Mouse (Mus musculus) heart, embryonic 14.5 days (tissue): ENCODE data around the gene Dusp3. TPM values are rescaled to one million over a fixed set of nuclear protein-coding genes. Genes with fewer than 3 reads are reported as not detected.
A peak's percentile ranks its signal among the peaks of the same experiment; 100 is the strongest.

Source experiments
- ATAC-seq: fragments of 200-750 bp; cut with Nextera tagmentation; 2 replicates; pipeline ENCODE4 v1.8.0; 2017; ENCODE audit warnings: low read depth, moderate TSS enrichment; ENCODE audit not compliant: insufficient number of reproducible peaks, insufficient read depth, low FRiP score
- H3K27ac ChIP-seq, 2 experiments: fragments of 200-500 bp in 1 of 2; fragments of 300-500 bp in 1 of 2; sonication (generic) in 1 of 2; replicated peaks in 1 of 2; 2 replicates each; pipeline ENCODE4 v1.5.1; 2012 to 2014; ENCODE audit warnings: low read depth in 2 of 2, low read length in 2 of 2, control low read depth in 1 of 2, mild to moderate bottlenecking in 1 of 2, mixed read lengths in 1 of 2; ENCODE audit not compliant: control insufficient read depth in 1 of 2, insufficient read depth in 1 of 2
- H3K27me3 ChIP-seq: fragments of 300-500 bp; sonication (generic); 2 replicates; pipeline ENCODE4 v1.6.1; 2014; ENCODE audit warnings: mild to moderate bottlenecking, low read length, control low read depth; ENCODE audit not compliant: control insufficient read depth, insufficient read depth
- H3K36me3 ChIP-seq: fragments of 300-500 bp; sonication (generic); 2 replicates; pipeline ENCODE4 v1.6.1; 2014; ENCODE audit warnings: mild to moderate bottlenecking, control low read depth, low read length, mixed read lengths; ENCODE audit not compliant: control insufficient read depth, insufficient read depth
- H3K4me1 ChIP-seq, 2 experiments: fragments of 200-500 bp in 1 of 2; fragments of 300-500 bp in 1 of 2; sonication (generic) in 1 of 2; 2 replicates each; pipeline ENCODE4 v1.6.1; 2012 to 2014; ENCODE audit warnings: low read length in 2 of 2, control low read depth in 1 of 2, mixed read lengths in 1 of 2; ENCODE audit not compliant: control insufficient read depth in 2 of 2, insufficient read depth in 2 of 2
- H3K4me2 ChIP-seq: fragments of 300-500 bp; sonication (generic); 2 replicates; pipeline ENCODE4 v1.6.1; 2014; ENCODE audit warnings: mild to moderate bottlenecking, low read length
- H3K4me3 ChIP-seq, 2 experiments: fragments of 200-500 bp in 1 of 2; fragments of 300-500 bp in 1 of 2; sonication (generic) in 1 of 2; 2 replicates each; pipeline ENCODE4 v1.5.1; 2012 to 2014; ENCODE audit warnings: low read length in 2 of 2, mild to moderate bottlenecking in 2 of 2, control low read depth in 1 of 2, low read depth in 1 of 2, moderate library complexity in 1 of 2; ENCODE audit not compliant: control insufficient read depth in 1 of 2, insufficient read depth in 1 of 2
- H3K9ac ChIP-seq: fragments of 300-500 bp; sonication (generic); 2 replicates; pipeline ENCODE4 v1.6.1; 2014; ENCODE audit warnings: mild to moderate bottlenecking, low read length
- H3K9me3 ChIP-seq: fragments of 300-500 bp; sonication (generic); 2 replicates; pipeline ENCODE4 v1.6.1; 2016; ENCODE audit warnings: low read length, control low read depth; ENCODE audit not compliant: control insufficient read depth
- WGBS: fragments of 180-500 bp; shearing (Covaris S2); extraction: QIAGEN DNeasy Blood & Tissue Kit; methylation state at CpG from one replicate; pipeline ENCODE4 v1.1.7; 2014; 5-methylcytosine and 5-hydroxymethylcytosine counted together
- polyA plus RNA-seq: library from polyadenylated mRNA; unstranded; fragments of >200 nt; fragmentation: Nextera tagmentation; extraction: Ambion mirVana; gene quantifications from 2 replicates; pipeline ENCODE4 v1.2.1, GENCODE M21; 2014

Dusp3 gene
- polyA plus RNA-seq, 1 experiment from 2014 or later: 58.9 TPM

DNA sequence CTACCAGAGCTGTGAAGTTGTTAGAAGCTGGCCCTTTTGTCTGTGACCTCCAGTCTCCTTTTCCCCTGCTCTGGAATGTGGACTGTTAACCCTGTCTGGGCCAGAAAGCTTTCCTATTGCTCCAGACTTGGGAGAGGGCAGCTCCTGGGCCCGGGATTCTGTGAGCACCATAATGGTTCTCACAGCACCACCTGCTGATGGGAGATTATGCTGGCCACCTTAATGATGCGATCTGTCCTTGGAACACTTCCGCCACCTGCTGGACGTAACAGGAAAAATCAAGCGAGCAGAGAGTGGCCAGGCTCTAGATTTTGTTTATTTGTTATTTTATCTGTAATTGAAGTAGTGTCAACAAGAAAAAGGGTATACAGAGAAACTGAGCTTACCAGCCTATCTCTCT lies 18.0 kb downstream of the Dusp3 start:
- WGBS: 1% methylated on average over 5 of the region's 5 CpGs
- Histone ChIP-seq H3K36me3 (peaks cover 20% of the 10 kb centered on the region), H3K4me2 (peak overlapping the region; percentile 12), H3K4me3 (no peak overlapping the region), H3K9me3 (no peaks in the 10 kb centered on the region), H3K27me3 (peaks cover 27% of the 10 kb centered on the region), H3K27ac (no peak overlapping the region), H3K4me1 (peaks cover 16 to 21% of the 10 kb centered on the region in 2 experiments), H3K9ac (no peak overlapping the region)
- ATAC-seq: peak; percentile 57

DNA sequence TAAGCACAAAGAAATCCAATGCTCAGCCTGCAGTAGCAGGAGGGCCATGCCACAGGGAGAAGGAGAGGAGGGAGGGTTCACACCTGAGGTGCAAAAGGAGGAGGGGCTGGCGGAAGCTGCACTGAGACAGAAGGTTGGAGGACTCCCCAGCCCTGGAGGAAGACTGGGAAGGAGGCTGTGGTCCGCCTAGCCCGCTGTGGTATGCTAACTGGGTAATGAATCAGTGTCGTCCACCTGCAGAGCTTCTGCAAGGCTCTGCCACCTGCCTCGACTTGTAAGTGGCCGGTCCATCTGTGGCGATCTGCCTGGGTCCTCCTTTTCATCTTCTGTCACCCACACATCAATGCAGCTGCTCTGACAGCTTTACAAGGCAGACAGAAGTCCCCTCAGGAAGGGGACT lies 18.5 kb downstream of the Dusp3 start:
- WGBS: 14% methylated on average over 7 of the region's 7 CpGs
- H3K27ac ChIP-seq: peak overlapping the region; percentile 8 to 42; a peak in 3 of 4 replicates
- peaks cover 16 to 26% of the 10 kb centered on the region in 2 experiments for H3K4me1 ChIP-seq
- no peak overlapping the region for H3K4me3 ChIP-seq
- peaks cover 15% of the 10 kb centered on the region for H3K36me3 ChIP-seq
- H3K9me3 ChIP-seq: no peaks in the 10 kb centered on the region
- H3K4me2 ChIP-seq: peak overlapping the region; percentile 12
- H3K9ac ChIP-seq: no peak overlapping the region; the same call in 1 of the 2 replicates
- peaks cover 30% of the 10 kb centered on the region for H3K27me3 ChIP-seq
- peak; percentile 2; the same call in 1 of the 2 replicates for ATAC-seq

DNA sequence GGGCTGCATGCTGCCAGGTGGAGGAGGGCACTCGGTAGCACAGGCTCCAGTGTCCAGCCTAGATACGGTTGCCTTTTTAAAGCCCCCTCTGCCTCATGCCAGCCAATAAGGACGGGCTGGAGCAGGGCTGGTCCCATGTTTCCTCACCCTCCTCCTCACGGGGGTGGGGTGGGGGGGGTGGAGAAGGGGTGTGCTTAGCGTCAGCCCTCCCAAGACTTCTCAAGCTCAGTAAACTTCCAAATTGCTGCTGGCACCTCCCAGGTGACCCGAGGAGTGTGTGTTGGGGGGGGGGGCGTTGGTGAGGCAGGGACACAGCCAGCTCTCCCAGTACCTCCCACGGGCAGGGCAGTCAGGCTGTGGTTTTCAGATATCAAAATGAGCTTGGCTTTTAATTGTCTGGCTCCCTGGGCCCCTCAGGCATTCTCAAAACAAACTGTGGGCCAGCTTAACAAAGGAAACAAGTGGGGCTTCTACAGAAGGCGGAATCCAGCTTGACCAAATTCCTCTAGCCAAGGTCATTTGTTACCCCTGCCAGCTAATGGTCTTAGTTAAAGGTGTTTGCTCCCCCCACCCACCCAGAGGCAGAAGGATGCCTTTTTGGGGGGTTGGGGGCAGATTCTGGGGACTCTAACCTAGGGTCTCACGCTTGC lies 19.7 kb downstream of the Dusp3 start, which contains the start of gene Sost:
TSS of gene Sost (minus strand) at position 51 of the 650 bp plus-strand sequence.
- H3K9ac ChIP-seq: peak within 1 kb of the TSS; percentile 44; the same call in 1 of the 2 replicates
- H3K9me3 ChIP-seq: no peaks in the 10 kb centered on the region
- 22% methylated on average over 9 of the region's 10 CpGs for WGBS
- H3K4me3 ChIP-seq: peak within 1 kb of the TSS; percentile 2 to 60; a peak in 2 of 4 replicates
- peaks cover 18 to 33% of the 10 kb centered on the region in 2 experiments for H3K4me1 ChIP-seq
- peaks cover 3% of the 10 kb centered on the region for H3K36me3 ChIP-seq
- no peak within 1 kb of the TSS; a peak in 1 of 4 replicates for H3K27ac ChIP-seq
- peak within 1 kb of the TSS; percentile 95 for H3K4me2 ChIP-seq
- ATAC-seq: no peak
- H3K27me3 ChIP-seq: peaks cover 41% of the 10 kb centered on the region

DNA sequence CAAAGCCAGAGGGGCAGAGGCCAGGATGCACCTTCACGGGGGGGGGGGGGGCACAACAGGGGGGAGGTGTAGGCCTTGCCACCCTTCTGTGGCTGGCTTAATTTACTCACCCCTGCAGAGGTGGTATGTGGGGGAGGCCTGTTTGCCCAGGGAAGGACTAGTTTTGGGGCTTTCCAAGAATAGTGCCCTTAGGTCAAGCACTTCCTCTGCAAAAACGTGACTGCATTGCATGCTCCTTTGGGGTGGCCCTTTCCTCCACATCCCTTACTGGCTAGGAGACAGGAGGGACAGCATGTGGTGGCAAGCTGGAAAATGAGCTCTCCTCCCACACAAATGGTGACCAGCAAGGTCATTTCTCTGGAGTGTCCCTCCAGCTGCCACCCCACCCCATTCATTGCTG lies 21.3 kb downstream of the Dusp3 start:
- 13% methylated on average over 2 of the region's 2 CpGs for WGBS
- no peak for ATAC-seq
- Histone ChIP-seq H3K9ac (peak overlapping the region; percentile 44; the same call in 1 of the 2 replicates), H3K4me1 (peaks cover 18 to 30% of the 10 kb centered on the region in 2 experiments), H3K9me3 (no peaks in the 10 kb centered on the region), H3K36me3 (no peaks in the 10 kb centered on the region), H3K4me3 (peak overlapping the region in 1 of 2 experiments; percentile 60; a peak in 2 of 4 replicates), H3K27me3 (peaks cover 54% of the 10 kb centered on the region), H3K27ac (no peak overlapping the region; a peak in 1 of 4 replicates), H3K4me2 (peak overlapping the region; percentile 95)

DNA sequence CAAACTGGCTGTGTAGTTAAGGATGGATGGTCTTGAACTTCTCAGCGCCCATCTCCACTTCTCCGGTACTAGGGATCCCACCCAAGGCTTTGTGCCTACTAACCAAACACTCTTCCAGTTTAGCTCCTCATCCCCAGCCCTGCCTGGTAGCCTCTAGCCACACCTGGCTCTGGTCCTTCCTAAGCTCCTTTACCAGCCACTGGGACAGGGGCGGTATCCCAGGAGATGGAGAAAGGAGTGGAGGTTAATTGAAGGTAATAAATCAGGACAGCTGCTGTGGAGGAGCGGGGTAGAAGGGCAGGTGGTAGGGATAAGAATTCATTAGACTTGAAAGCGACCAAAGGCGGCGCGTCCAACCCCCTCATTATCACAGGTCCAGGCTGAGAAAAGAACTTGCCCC lies 22.2 kb downstream of the Dusp3 start:
- Histone ChIP-seq H3K4me2 (peak overlapping the region; percentile 95), H3K36me3 (no peaks in the 10 kb centered on the region), H3K4me1 (peaks cover 18 to 30% of the 10 kb centered on the region in 2 experiments), H3K9me3 (no peaks in the 10 kb centered on the region), H3K4me3 (peak overlapping the region; percentile 4 to 60; a peak in 3 of 4 replicates), H3K9ac (peak overlapping the region; percentile 74), H3K27ac (0 out of 4 replicates have a peak overlapping the region, but pooled peaks of 1 of the 2 experiments have one; percentile 46), H3K27me3 (peaks cover 54% of the 10 kb centered on the region)
- WGBS: 21% methylated on average over 8 of the region's 8 CpGs
- ATAC-seq: no peak

DNA sequence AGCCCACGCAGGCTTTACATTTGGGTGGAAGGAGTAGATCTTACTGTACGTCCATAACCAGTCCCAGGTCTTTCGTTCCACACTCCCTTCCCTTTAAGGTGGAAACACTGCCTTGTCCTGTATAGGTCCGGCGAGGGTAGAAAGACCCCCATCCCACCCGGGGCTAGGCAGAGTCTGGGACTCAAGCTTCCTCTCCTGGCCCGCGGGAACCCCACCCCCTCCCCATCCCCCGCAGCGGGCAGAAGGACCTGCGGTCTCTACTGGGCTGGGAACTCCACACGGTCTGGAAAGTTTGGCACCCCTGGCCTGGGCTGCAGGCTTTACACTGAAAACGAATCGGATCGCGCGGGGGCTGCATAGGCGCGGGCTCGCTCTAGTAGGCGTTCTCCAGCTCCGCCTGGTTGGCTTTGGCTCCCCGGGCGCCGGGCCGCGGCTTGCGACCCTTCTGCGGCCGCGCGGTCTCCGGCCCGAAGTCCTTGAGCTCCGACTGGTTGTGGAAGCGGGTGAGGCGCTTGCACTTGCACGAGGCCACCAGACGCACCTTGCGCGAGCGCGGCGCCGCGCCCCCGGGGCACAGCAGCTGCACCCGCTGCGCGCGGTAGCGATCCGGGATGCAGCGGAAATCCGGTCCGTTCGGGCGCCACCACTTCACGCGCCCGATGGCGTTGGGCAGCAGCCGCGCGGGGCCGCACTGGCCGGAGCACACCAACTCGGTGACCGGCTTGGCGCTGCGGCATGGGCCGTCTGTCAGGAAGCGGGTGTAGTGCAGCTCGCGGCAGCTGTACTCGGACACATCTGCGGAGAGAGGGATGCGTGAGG lies 23.1 kb downstream of the Dusp3 start:
- Histone ChIP-seq H3K9me3 (no peaks in the 10 kb centered on the region), H3K4me2 (peak overlapping the region; percentile 95), H3K27ac (peak overlapping the region in 1 of 2 experiments; percentile 46; a peak in 2 of 4 replicates), H3K36me3 (no peaks in the 10 kb centered on the region), H3K4me1 (peaks cover 18 to 30% of the 10 kb centered on the region in 2 experiments), H3K9ac (peak overlapping the region; percentile 74), H3K27me3 (peaks cover 54% of the 10 kb centered on the region), H3K4me3 (peak overlapping the region; percentile 50 to 60)
- peak; percentile 24; the same call in 1 of the 2 replicates for ATAC-seq
- WGBS: under 1% methylated on average over 78 of the region's 78 CpGs

DNA sequence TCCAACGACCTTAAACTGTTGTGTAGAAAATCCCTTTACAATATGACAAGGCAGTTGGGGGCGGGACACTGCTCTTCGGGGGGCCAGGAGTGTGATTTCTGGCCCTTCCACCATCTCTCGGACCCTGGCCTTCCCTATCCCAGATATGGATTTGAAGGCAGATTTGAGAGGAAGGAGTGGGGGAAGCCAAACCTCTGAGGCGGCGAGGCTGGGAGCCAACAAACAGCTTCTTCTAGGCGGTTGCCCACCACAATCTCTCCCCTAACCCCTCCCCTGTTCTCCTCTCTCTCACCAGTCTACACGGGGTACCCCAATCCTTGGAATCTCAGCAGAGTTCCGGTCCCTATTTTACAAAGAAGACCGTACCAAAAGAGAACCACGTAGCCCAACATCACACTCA lies 23.8 kb downstream of the Dusp3 start:
- peaks cover 54% of the 10 kb centered on the region for H3K27me3 ChIP-seq
- 4% methylated on average over 11 of the region's 11 CpGs for WGBS
- no peaks in the 10 kb centered on the region for H3K36me3 ChIP-seq
- ATAC-seq: no peak
- H3K4me3 ChIP-seq: peak overlapping the region; percentile 50 to 60
- H3K4me1 ChIP-seq: peaks cover 13 to 26% of the 10 kb centered on the region in 2 experiments
- H3K9ac ChIP-seq: peak overlapping the region; percentile 74
- H3K4me2 ChIP-seq: peak overlapping the region; percentile 95
- H3K27ac ChIP-seq: peak overlapping the region in 1 of 2 experiments; percentile 46; a peak in 2 of 4 replicates
- H3K9me3 ChIP-seq: no peaks in the 10 kb centered on the region
